Mouse (Mus musculus) thymus, adult 18-20 months (tissue): ENCODE data around the gene Diaph3.

Experiments used
- DNase-seq, 2 experiments: peaks; one replicate each; pipeline ENCODE4 v3.0.0; 2022; ENCODE audit warnings: mixed read lengths in 2 of 2

Diaph3 gene

GRCm38 (mm10) chr14:86837642-86838041 is 303.4 kb downstream of the Diaph3 start:
- no peak for DNase-seq

GRCm38 (mm10) chr14:86834851-86835250 is 306.2 kb downstream of the Diaph3 start:
- no peak for DNase-seq

GRCm38 (mm10) chr14:86834269-86834668 is 306.8 kb downstream of the Diaph3 start:
- no peak for DNase-seq

- DNase-seq: no peak
These were observed 308.0 kb downstream of the Diaph3 start for GRCm38 (mm10) chr14:86833003-86833402.

- DNase-seq: no peak
These were observed 324.8 kb downstream of the Diaph3 start for GRCm38 (mm10) chr14:86816246-86816645.

GRCm38 (mm10) chr14:86788880-86789641 is 352.0 kb downstream of the Diaph3 start:
- no peak for DNase-seq

- no peak for DNase-seq
These were observed 354.2 kb downstream of the Diaph3 start for GRCm38 (mm10) chr14:86786866-86787265.

- no peak for DNase-seq
These were observed 359.3 kb downstream of the Diaph3 start for GRCm38 (mm10) chr14:86781553-86782273.

- DNase-seq: no peak
These were observed 367.7 kb downstream of the Diaph3 start for GRCm38 (mm10) chr14:86773311-86773710.

GRCm38 (mm10) chr14:86772176-86773150 is 368.6 kb downstream of the Diaph3 start:
- no peak for DNase-seq

- DNase-seq: no peak
These were observed 376.7 kb downstream of the Diaph3 start for GRCm38 (mm10) chr14:86764286-86764685.

- no peak for DNase-seq
These were observed 383.2 kb downstream of the Diaph3 start for GRCm38 (mm10) chr14:86757604-86758520.

GRCm38 (mm10) chr14:86757132-86757531 is 383.9 kb downstream of the Diaph3 start:
- no peak for DNase-seq

GRCm38 (mm10) chr14:86750351-86750750 is 390.7 kb downstream of the Diaph3 start:
- DNase-seq: no peak

- no peak for DNase-seq
These were observed 391.6 kb downstream of the Diaph3 start for GRCm38 (mm10) chr14:86749425-86749824.

- no peak for DNase-seq
These were observed 392.2 kb downstream of the Diaph3 start for GRCm38 (mm10) chr14:86748876-86749275.

- DNase-seq: no peak
These were observed 396.5 kb downstream of the Diaph3 start for GRCm38 (mm10) chr14:86744523-86744922.

GRCm38 (mm10) chr14:86741855-86742531 is 399.0 kb downstream of the Diaph3 start:
- DNase-seq: no peak

- no peak for DNase-seq
These were observed 402.1 kb downstream of the Diaph3 start for GRCm38 (mm10) chr14:86738916-86739315.

GRCm38 (mm10) chr14:86736646-86737045 is 404.4 kb downstream of the Diaph3 start:
- DNase-seq: no peak

GRCm38 (mm10) chr14:86731300-86731699 is 409.7 kb downstream of the Diaph3 start:
- DNase-seq: no peak
